Mouse (Mus musculus) splenic B cell, adult 2 months (primary cell): ENCODE data around the gene Arhgef2.
A peak's percentile ranks its signal among the peaks of the same experiment; 100 is the strongest.

Source experiments
- DNase-seq: peaks from one replicate; pipeline ENCODE4 v3.0.0-alpha.2; 2011; ENCODE audit warnings: low read depth, low spot score
- H3K27me3 ChIP-seq: 2 replicates; pipeline ENCODE4 v1.6.1; 2012; ENCODE audit warnings: mild to moderate bottlenecking, low read length, moderate library complexity, mixed read lengths; ENCODE audit not compliant: control insufficient read depth, poor library complexity, insufficient read depth, severe bottlenecking
- H3K36me3 ChIP-seq: 2 replicates; pipeline ENCODE4 v1.6.1; 2012; ENCODE audit warnings: mild to moderate bottlenecking, low read length, moderate library complexity, mixed read lengths; ENCODE audit not compliant: control insufficient read depth, poor library complexity, insufficient read depth, severe bottlenecking

Gene Arhgef2

GRCm38 (mm10) chr3:88684980-88685941, 79.5 kb downstream of the Arhgef2 start, which contains the start of gene Khdc4:
TSS of gene Khdc4 (plus strand) at chr3:88685803.
- H3K27me3 ChIP-seq = no peaks in the 10 kb centered on the region
- DNase-seq = peak; percentile 97
- H3K36me3 ChIP-seq = peaks cover 4% of the 10 kb centered on the region

GRCm38 (mm10) chr3:88685958-88686451, 80.2 kb downstream of the Arhgef2 start:
- peaks cover 4% of the 10 kb centered on the region for H3K36me3 ChIP-seq
- no peaks in the 10 kb centered on the region for H3K27me3 ChIP-seq
- no peak for DNase-seq

- peaks cover 4% of the 10 kb centered on the region for H3K36me3 ChIP-seq
- peak; percentile 8 for DNase-seq
- H3K27me3 ChIP-seq = no peaks in the 10 kb centered on the region
Observed at GRCm38 (mm10) chr3:88686734-88687611, 81.2 kb downstream of the Arhgef2 start.

GRCm38 (mm10) chr3:88689079-88689478, 83.3 kb downstream of the Arhgef2 start:
- no peaks in the 10 kb centered on the region for H3K27me3 ChIP-seq
- no peak for DNase-seq
- peaks cover 8% of the 10 kb centered on the region for H3K36me3 ChIP-seq

GRCm38 (mm10) chr3:88695545-88695944, 89.8 kb downstream of the Arhgef2 start:
- DNase-seq = peak; percentile 8
- Histone ChIP-seq H3K27me3 (no peaks in the 10 kb centered on the region), H3K36me3 (peaks cover 29% of the 10 kb centered on the region)
